Comparison of ENCODE assay signal across 8 mouse cellular contexts in genomic region chr1:93478586-93479475, GRCm38 (mm10). TPM values are rescaled to one million over a fixed set of nuclear protein-coding genes. Genes with fewer than 3 reads are reported as not detected.
DNase-seq lines count a peak whose midpoint lies in the region; ATAC-seq and TF ChIP-seq lines count a peak whose summit lies in the region.

Gene Hdlbp (minus strand): TSS chr1:93478815.

- peak; percentile 96 for DNase-seq in c-Kit-positive CD71-positive TER-119-positive erythroid progenitor cells, embryonic 14.5 days (ENCODE audit: low spot score)
- peak; percentile 99 for DNase-seq in heart, postnatal 0 days (ENCODE audit: low spot score)
- peak; percentile 99 to 100 for DNase-seq in kidney, postnatal 4 days

- peak within 1 kb of the TSS; percentile 93 for H3K27ac ChIP-seq in forebrain, embryonic 12.5 days
- peak within 1 kb of the TSS; percentile 97 for H3K27ac ChIP-seq in heart, postnatal 0 days (ENCODE audit: low read depth)
- H3K27ac ChIP-seq in liver, embryonic 16.5 days (ENCODE audit: low read length) = peak within 1 kb of the TSS; percentile 99
- peak within 1 kb of the TSS; percentile 94 for H3K27ac ChIP-seq in neural tube, embryonic 13.5 days (replicated peaks)
- H3K27ac ChIP-seq in testis, adult 2 months (ENCODE audit: control insufficient read depth, insufficient read depth, low read depth, low read length) = peak within 1 kb of the TSS; percentile 98

- TF ChIP-seq EP300 in heart, postnatal 0 days (IDR thresholded peaks at IDR 0.05; ENCODE audit: low read depth) = no peak; the same call in 1 of the 2 replicates

- no peaks in the 10 kb centered on the region for H3K9me3 ChIP-seq in E14TG2a.4 (ENCODE audit: low read length)
- H3K9me3 ChIP-seq in forebrain, embryonic 12.5 days = no peaks in the 10 kb centered on the region
- H3K9me3 ChIP-seq in heart, postnatal 0 days (replicated peaks; ENCODE audit: control insufficient read depth, low read length) = no peaks in the 10 kb centered on the region
- no peaks in the 10 kb centered on the region for H3K9me3 ChIP-seq in liver, embryonic 16.5 days (replicated peaks; ENCODE audit: control insufficient read depth, low read length)
- no peaks in the 10 kb centered on the region for H3K9me3 ChIP-seq in neural tube, embryonic 13.5 days

- peak; percentile 96 for ATAC-seq in forebrain, embryonic 12.5 days (ENCODE audit: low FRiP score)
- peak; percentile 94 for ATAC-seq in heart, postnatal 0 days (ENCODE audit: insufficient read depth, low read depth)
- ATAC-seq in liver, embryonic 16.5 days (ENCODE audit: low read depth) = peak; percentile 89
- peak; percentile 96 for ATAC-seq in neural tube, embryonic 13.5 days (ENCODE audit: low read depth)

- WGBS in forebrain, embryonic 12.5 days = under 1% methylated on average over 74 of the region's 74 CpGs
- WGBS in heart, postnatal 0 days = under 1% methylated on average over 74 of the region's 74 CpGs
- under 1% methylated on average over 74 of the region's 74 CpGs for WGBS in liver, embryonic 16.5 days (ENCODE audit: insufficient replicate concordance)
- WGBS in neural tube, embryonic 13.5 days = under 1% methylated on average over 74 of the region's 74 CpGs

- H3K9ac ChIP-seq in forebrain, embryonic 12.5 days = peak within 1 kb of the TSS; percentile 84
- peak within 1 kb of the TSS; percentile 84 for H3K9ac ChIP-seq in heart, postnatal 0 days (replicated peaks; ENCODE audit: low read depth, low read length)
- H3K9ac ChIP-seq in liver, embryonic 16.5 days (ENCODE audit: low read depth, low read length) = peak within 1 kb of the TSS; percentile 75
- peak within 1 kb of the TSS; percentile 89 for H3K9ac ChIP-seq in neural tube, embryonic 13.5 days

- no peak for TF ChIP-seq CTCF in E14TG2a.4 (conservative IDR thresholded peaks at IDR 0.05; ENCODE audit: low read length)
- TF ChIP-seq CTCF in heart, postnatal 0 days (IDR thresholded peaks at IDR 0.05; ENCODE audit: low read depth) = 0 out of 2 replicates have a peak, but pooled peaks have one; percentile 1
- TF ChIP-seq CTCF in testis, adult 2 months (IDR thresholded peaks at IDR 0.05; ENCODE audit: control insufficient read depth, insufficient read depth, insufficient replicate concordance, low read depth, low read length) = peak; percentile 18; the same call in 1 of the 2 replicates

- peak; percentile 85; the same call in 1 of the 2 replicates for TF ChIP-seq POLR2A in testis, adult 2 months (IDR thresholded peaks at IDR 0.05; ENCODE audit: control insufficient read depth, low read depth, low read length)

- peaks cover 11% of the 10 kb centered on the region; the same call in 1 of the 2 replicates for H3K36me3 ChIP-seq in E14TG2a.4 (ENCODE audit: insufficient read depth, low read length)
- no peaks in the 10 kb centered on the region; the same call in 1 of the 2 replicates for H3K36me3 ChIP-seq in forebrain, embryonic 12.5 days (replicated peaks)
- no peaks in the 10 kb centered on the region for H3K36me3 ChIP-seq in heart, postnatal 0 days (replicated peaks; ENCODE audit: control insufficient read depth, insufficient read depth, low read length)
- H3K36me3 ChIP-seq in liver, embryonic 16.5 days (ENCODE audit: control insufficient read depth, insufficient read depth) = no peaks in the 10 kb centered on the region
- no peaks in the 10 kb centered on the region for H3K36me3 ChIP-seq in neural tube, embryonic 13.5 days
- no peaks in the 10 kb centered on the region for H3K36me3 ChIP-seq in testis, adult 2 months (ENCODE audit: control insufficient read depth, insufficient read depth, low read length)

- no peaks in the 10 kb centered on the region for H3K27me3 ChIP-seq in E14TG2a.4 (ENCODE audit: insufficient read depth, low read length)
- no peaks in the 10 kb centered on the region for H3K27me3 ChIP-seq in forebrain, embryonic 12.5 days
- no peaks in the 10 kb centered on the region for H3K27me3 ChIP-seq in heart, postnatal 0 days (ENCODE audit: control insufficient read depth, insufficient read depth, low read length)
- no peaks in the 10 kb centered on the region for H3K27me3 ChIP-seq in liver, embryonic 16.5 days (ENCODE audit: control insufficient read depth, insufficient read depth, low read depth, low read length)
- no peaks in the 10 kb centered on the region for H3K27me3 ChIP-seq in neural tube, embryonic 13.5 days
- H3K27me3 ChIP-seq in testis, adult 2 months (ENCODE audit: control insufficient read depth, insufficient read depth, low read length) = no peaks in the 10 kb centered on the region

- H3K4me3 ChIP-seq in E14TG2a.4 (replicated peaks; ENCODE audit: low read length) = peak within 1 kb of the TSS; percentile 96
- H3K4me3 ChIP-seq in forebrain, embryonic 12.5 days (replicated peaks) = peak within 1 kb of the TSS; percentile 87
- peak within 1 kb of the TSS; percentile 89 for H3K4me3 ChIP-seq in heart, postnatal 0 days (ENCODE audit: low read depth, low read length)
- peak within 1 kb of the TSS; percentile 74 for H3K4me3 ChIP-seq in liver, embryonic 16.5 days (ENCODE audit: low read depth, low read length)
- H3K4me3 ChIP-seq in neural tube, embryonic 13.5 days = peak within 1 kb of the TSS; percentile 82
- H3K4me3 ChIP-seq in testis, adult 2 months (ENCODE audit: control insufficient read depth, low read depth, low read length) = peak within 1 kb of the TSS; percentile 94

- peaks cover 43% of the 10 kb centered on the region for H3K4me1 ChIP-seq in E14TG2a.4 (replicated peaks; ENCODE audit: low read depth, low read length)
- H3K4me1 ChIP-seq in forebrain, embryonic 12.5 days = peaks cover 21% of the 10 kb centered on the region
- H3K4me1 ChIP-seq in heart, postnatal 0 days (ENCODE audit: control insufficient read depth, insufficient read depth) = peaks cover 21% of the 10 kb centered on the region
- H3K4me1 ChIP-seq in liver, embryonic 16.5 days (ENCODE audit: control insufficient read depth, low read depth, low read length) = peaks cover 17% of the 10 kb centered on the region
- peaks cover 37% of the 10 kb centered on the region for H3K4me1 ChIP-seq in neural tube, embryonic 13.5 days (replicated peaks)
- H3K4me1 ChIP-seq in testis, adult 2 months (ENCODE audit: control insufficient read depth, insufficient read depth, low read length) = no peaks in the 10 kb centered on the region

- H3K4me2 ChIP-seq in forebrain, embryonic 12.5 days = peak within 1 kb of the TSS; percentile 76
- peak within 1 kb of the TSS; percentile 64 for H3K4me2 ChIP-seq in heart, postnatal 0 days (ENCODE audit: low read depth, low read length)
- H3K4me2 ChIP-seq in liver, embryonic 16.5 days (ENCODE audit: low read depth, low read length) = peak within 1 kb of the TSS; percentile 86
- H3K4me2 ChIP-seq in neural tube, embryonic 13.5 days = peak within 1 kb of the TSS; percentile 73

RNA-seq across cellular contexts. Expression of gene Hdlbp, which starts in this region (rescaled TPM):
- 97.6 and 106 TPM in 2 replicates for polyA plus RNA-seq in forebrain, embryonic 12.5 days (2016; fragmentation: Nextera tagmentation; extraction: Ambion mirVana)
- total RNA-seq in heart, postnatal 0 days (2014; rRNA removed; ENCODE audit: low replicate concordance) = 89.0 and 107 TPM in 2 replicates
- 154 and 159 TPM in 2 replicates for polyA plus RNA-seq in heart, postnatal 0 days (2015; fragmentation: Nextera tagmentation; extraction: Ambion mirVana)
- polyA plus RNA-seq in liver, embryonic 16.5 days (2015; fragmentation: Nextera tagmentation; extraction: Ambion mirVana) = 75.0 and 76.6 TPM in 2 replicates
- polyA plus RNA-seq in neural tube, embryonic 13.5 days (2015; fragmentation: Nextera tagmentation; extraction: Ambion mirVana) = 83.9 and 85.7 TPM in 2 replicates
- polyA plus RNA-seq in testis, adult 2 months (2012; rRNA removed) = 122 and 129 TPM in 2 replicates

Comparison
In these comparisons a context has a peak if more than half of its experiments do, and no peak if none do; other contexts are left out.
1. Peak in every context shown above with its lines: DNase-seq, ATAC-seq, H3K4me3 ChIP-seq and H3K27ac ChIP-seq.